Mouse (Mus musculus) G1E-ER4 (cell line): ENCODE data around the gene Cd2bp2. TPM values are rescaled to one million over a fixed set of nuclear protein-coding genes. Genes with fewer than 3 reads are reported as not detected.
A peak's percentile ranks its signal among the peaks of the same experiment; 100 is the strongest.

Experiments used
- GATA1 ChIP-seq: IDR thresholded peaks from one replicate; pipeline ENCODE4 v1.8.0; 2012; ENCODE audit warnings: low read length, inconsistent platforms
- polyA plus RNA-seq: library from polyadenylated mRNA; stranded (reverse); fragments of >175 nt; gene quantifications from 2 replicates; pipeline ENCODE4 v1.2.3, GENCODE M21; 2012

The Cd2bp2 gene
- polyA plus RNA-seq, result 81.2 and 81.3 TPM in 2 replicates

GRCm38 (mm10) chr7:127195544-127196295 is at the start of gene Cd2bp2:
Cd2bp2 (minus strand) TSS chr7:127196050.
- no peak for TF ChIP-seq GATA1

- no peak for TF ChIP-seq GATA1
Observed at GRCm38 (mm10) chr7:127244658-127245510, 49.0 kb upstream of the Cd2bp2 start.

DNA sequence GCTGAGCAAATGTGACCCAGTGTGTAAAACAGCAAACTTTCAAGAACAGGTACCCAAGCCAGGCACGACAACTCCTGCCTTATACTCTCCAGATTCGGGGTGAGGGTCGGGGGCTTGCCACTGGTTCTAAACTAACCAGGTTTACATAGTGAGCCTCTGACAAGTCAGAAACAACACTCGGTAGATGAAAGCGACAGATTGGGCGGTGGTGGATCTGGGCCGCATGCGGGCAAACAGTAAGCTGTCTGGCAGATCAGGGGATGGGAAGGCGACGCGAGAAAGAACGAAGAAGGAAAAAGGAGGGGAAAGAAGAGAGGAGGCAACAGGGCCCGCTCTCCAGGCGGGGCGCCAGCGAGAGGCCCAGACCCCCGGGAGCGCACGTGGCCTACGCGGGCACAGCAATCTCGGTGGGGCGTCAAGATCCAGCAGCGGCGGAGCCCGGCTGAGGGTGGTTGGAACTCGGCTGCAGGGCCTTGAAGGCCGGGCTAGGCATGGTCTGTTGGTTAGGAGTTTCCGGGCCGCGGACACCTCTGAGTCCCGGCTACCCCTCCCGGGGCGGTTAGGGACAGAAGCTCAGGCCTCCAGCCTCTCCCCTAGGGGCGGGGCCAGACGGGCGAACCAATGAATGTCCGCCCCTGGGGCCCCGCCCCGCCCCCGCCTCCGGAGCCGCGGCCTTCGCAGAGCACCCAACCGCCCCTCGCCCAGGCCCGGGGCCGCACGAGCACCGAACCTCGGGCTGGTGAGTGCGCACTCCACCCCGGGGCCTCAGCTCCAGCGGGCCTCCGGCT is 48.2 kb upstream of the Cd2bp2 start, which contains the start of gene Zfp771:
TSS of gene Zfp771 (plus strand) at position 405 of the 788 bp plus-strand sequence.
- no peak for TF ChIP-seq GATA1

DNA sequence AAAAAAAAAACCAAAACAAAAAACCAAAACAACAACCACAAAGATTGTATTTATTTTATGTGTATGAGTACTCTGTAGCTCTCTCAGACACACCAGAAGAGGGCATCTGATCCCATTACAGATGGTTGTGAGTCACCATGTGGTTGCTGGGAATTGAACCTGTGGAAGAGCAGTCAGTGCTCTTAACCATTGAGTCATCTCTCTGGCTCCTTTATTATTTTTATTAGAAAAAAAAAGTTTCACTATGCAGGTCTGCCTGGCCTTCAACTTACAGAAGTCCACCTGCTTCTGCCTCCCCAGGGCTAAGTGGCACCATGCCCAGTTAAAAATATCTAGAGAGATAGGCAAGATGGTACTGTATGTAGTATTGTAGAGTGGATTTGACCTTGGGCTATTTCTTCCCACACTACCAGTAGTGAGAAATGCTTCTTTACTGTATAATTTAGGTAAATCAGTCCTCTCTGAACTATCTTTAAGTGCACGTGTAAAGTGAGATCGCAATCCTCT is 47.6 kb upstream of the Cd2bp2 start:
- TF ChIP-seq GATA1, result no peak

- no peak for TF ChIP-seq GATA1
Observed at GRCm38 (mm10) chr7:127234777-127235176, 38.9 kb upstream of the Cd2bp2 start.

DNA sequence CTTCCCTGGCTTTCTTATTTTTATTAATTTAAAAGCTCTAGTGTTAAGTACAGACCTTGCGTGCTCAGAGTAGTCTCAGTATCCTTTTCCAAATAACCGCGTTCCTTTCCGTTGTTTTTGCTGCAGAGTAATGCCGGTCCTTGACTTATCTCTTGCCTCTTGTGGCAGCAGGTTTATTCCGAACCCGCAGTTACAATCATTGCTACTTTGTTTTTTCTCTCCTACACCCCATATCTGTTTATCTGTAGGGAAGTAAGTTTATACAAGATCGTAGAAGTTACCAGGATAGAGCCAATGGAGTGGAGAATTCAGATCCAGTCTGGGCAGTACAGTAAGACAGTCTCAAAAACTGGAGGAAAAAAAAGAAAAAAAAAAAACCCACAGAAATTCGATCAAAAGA is 37.9 kb upstream of the Cd2bp2 start:
- TF ChIP-seq GATA1, result peak; percentile 19

DNA sequence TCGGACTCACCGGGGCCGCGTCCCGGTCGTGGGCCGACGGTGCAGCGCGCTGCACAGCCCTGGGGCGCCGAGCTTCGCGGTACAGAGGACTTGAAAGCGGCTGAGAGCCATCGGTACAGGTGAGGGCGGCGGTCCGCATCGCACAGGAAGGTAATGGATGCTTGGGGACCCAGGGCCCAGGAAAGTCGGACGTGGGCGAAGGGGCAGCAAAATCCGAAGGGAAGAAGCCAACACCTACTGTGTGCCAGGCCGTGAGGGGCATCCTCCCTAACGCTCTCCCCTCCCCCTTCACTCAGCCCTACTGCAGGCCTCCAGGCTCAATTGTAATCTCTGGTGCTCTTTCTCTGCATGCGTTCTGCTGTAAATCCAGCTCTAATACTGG is 37.5 kb upstream of the Cd2bp2 start:
- TF ChIP-seq GATA1, result no peak

DNA sequence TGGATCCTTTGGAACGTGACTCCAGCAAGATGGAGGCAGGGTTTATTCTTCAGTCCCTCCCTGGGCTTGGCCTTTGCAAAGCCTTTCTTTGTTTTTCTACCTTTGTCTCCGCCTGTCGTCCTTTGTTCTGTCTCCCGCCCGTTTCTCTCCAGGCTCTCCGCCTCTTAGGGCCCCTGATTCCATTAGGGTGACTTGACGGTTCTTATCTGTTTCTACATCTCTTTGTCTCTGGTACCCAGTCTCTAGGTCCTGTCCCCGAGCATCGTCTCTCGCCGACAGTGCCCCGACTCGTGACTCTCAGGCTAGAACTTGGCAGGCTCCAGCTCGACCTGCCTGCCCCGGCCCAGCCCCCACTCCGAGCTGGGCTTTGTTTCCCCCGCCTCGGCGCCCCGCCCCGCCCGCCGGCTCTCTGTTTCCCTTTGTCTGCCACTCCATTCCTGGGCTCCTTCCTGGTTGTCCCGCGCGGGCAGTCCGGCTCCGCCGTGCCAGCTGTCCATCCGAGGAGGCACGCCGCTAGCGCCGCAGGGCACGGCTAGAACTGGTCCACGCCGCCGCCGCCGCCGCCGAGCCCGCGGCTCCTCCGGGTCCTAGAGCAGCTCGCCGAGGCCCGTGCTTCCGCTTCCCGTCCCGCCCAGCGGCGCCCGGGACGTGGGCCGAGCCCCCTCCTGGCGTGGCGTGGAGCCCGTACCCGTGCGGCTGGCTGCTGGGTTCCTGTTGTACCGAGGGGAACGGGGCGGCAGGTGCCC is 36.9 kb upstream of the Cd2bp2 start, which contains the start of the genes Zfp553 and Sept1:
TSS of gene Zfp553 (plus strand) at position 440 of the 746 bp plus-strand sequence.
TSS of gene Sept1 (minus strand) at position 509 of the 746 bp plus-strand sequence.
- no peak for TF ChIP-seq GATA1

- TF ChIP-seq GATA1, result no peak
Observed at GRCm38 (mm10) chr7:127231826-127232621, 36.2 kb upstream of the Cd2bp2 start.

DNA sequence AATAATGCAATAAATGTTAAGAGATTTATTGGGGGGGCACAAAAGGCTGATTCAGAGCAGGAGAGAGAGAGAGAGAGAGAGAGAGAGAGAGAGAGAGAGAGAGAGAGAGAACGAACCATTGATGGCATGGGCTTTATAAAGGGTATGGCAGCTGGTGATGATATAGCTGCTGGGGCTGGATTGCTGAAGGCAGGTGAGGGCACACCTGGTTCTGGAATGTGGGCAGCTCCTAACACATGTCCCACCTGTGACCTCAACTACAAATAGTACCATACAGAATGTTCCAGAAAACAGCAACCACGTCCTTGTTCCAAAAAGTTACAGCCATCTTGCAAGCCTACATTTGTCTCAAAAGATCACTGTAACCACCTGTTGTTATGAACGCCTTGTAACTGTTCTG is 35.5 kb upstream of the Cd2bp2 start:
- no peak for TF ChIP-seq GATA1

- no peak for TF ChIP-seq GATA1
Observed at GRCm38 (mm10) chr7:127228615-127229303, 32.9 kb upstream of the Cd2bp2 start.

DNA sequence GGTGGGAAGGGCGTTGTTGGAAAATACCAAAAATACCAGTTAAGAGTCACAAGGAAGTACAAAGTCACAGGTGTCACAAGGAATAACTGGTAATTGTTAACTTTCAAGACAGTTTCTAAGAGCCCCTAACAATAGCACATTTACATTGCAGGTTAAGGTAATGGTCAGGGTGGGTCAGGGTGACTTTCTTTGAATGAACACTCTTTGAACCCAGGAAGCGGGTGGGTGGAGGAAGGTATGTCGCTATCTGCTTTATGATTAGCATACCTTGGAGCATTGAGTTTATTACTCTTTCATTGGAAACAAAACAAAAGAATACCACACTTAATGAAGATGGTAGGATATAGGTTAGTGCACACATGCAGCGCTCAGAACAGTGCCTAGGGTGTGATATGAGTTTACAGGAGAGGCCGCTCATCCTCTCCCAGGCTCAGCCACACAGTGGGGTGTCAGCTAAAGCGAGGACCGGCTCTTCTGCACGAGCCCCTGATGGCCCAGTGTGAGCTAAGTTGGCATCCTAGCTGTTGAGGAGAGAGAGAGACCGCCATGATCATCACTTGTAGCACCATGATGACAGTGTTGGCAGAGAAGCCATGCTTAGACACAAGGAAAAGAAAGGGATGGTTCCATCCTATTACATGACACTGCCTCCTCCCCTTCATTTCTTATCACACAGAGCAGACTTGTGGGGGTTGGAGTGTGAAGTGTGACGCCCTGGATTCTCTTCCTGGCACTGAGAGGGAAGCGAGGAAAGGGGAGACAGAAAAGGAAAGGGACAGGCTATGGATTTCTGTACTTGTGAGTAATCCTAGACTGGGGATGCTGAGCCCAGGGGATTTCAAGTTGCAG is 29.5 kb upstream of the Cd2bp2 start:
- no peak for TF ChIP-seq GATA1
